Mouse (Mus musculus) monocyte, adult 59 days (primary cell): ENCODE measurements around the gene 2010005H15Rik. TPM values are rescaled to one million over a fixed set of nuclear protein-coding genes. Genes with fewer than 3 reads are reported as not detected.

Experiments
- total RNA-seq, 2 experiments: library from RNA; stranded (reverse); gene quantifications; one replicate each; pipeline ENCODE4 v1.2.4; 2023

The 2010005H15Rik gene
- not detected for total RNA-seq

GRCm38 (mm10) chr16:36221168-36221567, at the start of gene 2010005H15Rik:
Gene 2010005H15Rik, plus strand, starts transcription at chr16:36221468.

GRCm38 (mm10) chr16:36183912-36184311, 37.4 kb upstream of the 2010005H15Rik start, which contains the start of gene Gm5483:
Gene Gm5483, plus strand, starts transcription at chr16:36184212.

GRCm38 (mm10) chr16:36209967-36210453, 11.3 kb upstream of the 2010005H15Rik start, which contains the start of gene Gm5416:
Gene Gm5416, plus strand, starts transcription at chr16:36210403.

GRCm38 (mm10) chr16:36276796-36277195, 55.5 kb downstream of the 2010005H15Rik start, which contains the start of gene Stfa1:
Gene Stfa1, plus strand, starts transcription at chr16:36276951.

Other genes with a start within 250 kb of the 2010005H15Rik start
- 10 to 100 TPM; 74.1 to 74.5 TPM for gene Kpna1, start 242.7 kb upstream of the 2010005H15Rik start, total RNA-seq
- gene Wdr5b, start 180.3 kb upstream of the 2010005H15Rik start, total RNA-seq, result 1 to 10 TPM; 4.2 to 4.3 TPM
- 10 to 100 TPM; 22.7 to 29.7 TPM for gene Fam162a, start 149.9 kb upstream of the 2010005H15Rik start, total RNA-seq
- gene Ccdc58, start 149.8 kb upstream of the 2010005H15Rik start, total RNA-seq, result 10 to 100 TPM; 17.9 to 24.8 TPM
- gene Csta1, start 90.2 kb upstream of the 2010005H15Rik start, total RNA-seq, result not detected
- gene Stfa2l1, start 64.7 kb upstream of the 2010005H15Rik start, total RNA-seq, result not detected
- not detected for gene Gm5483, start 37.3 kb upstream of the 2010005H15Rik start, total RNA-seq
- gene Gm5416, start 11.1 kb upstream of the 2010005H15Rik start, total RNA-seq, result not detected
- gene Stfa1, start 55.5 kb downstream of the 2010005H15Rik start, total RNA-seq, result not detected
- gene BC117090, start 112.9 kb downstream of the 2010005H15Rik start, total RNA-seq, result not detected
- gene BC100530, start 146.3 kb downstream of the 2010005H15Rik start, total RNA-seq, result not detected
- gene Stfa2, start 187.0 kb downstream of the 2010005H15Rik start, total RNA-seq, result not detected
- gene Stfa3, start 233.9 kb downstream of the 2010005H15Rik start, total RNA-seq, result not detected